Mouse (Mus musculus): Measurements from ENCODE around the gene BC024978. TPM values are rescaled to one million over a fixed set of nuclear protein-coding genes. Genes with fewer than 3 reads are reported as not detected.
A peak's percentile ranks its signal among the peaks of the same experiment; 100 is the strongest.
"Not testable (repeated sequence)": the region's sequence is repeated elsewhere in the genome, so short reads cannot be mapped to it uniquely, and the experiment has no call there.

Gene BC024978
- polyA plus RNA-seq, 1 experiment from 2014 or later, result 3.6 TPM

GRCm38 (mm10) chr7:27237527-27237926 lies 41.9 kb downstream of the BC024978 start:
- ATAC-seq (ENCODE audit: low read depth), result no peak
- Histone ChIP-seq H3K4me3 (ENCODE audit: low read depth, low read length) (no peak overlapping the region), H3K9me3 (ENCODE audit: control insufficient read depth, low read length) (no peaks in the 10 kb centered on the region), H3K36me3 (ENCODE audit: control insufficient read depth, insufficient read depth, low read length) (peaks cover 16% of the 10 kb centered on the region), H3K4me2 (ENCODE audit: low read depth, low read length) (no peak overlapping the region), H3K27ac (ENCODE audit: low read depth, low read length) (no peak overlapping the region), H3K27me3 (ENCODE audit: control insufficient read depth, insufficient read depth, low read length) (no peaks in the 10 kb centered on the region), H3K9ac (replicated peaks; ENCODE audit: low read depth, low read length) (no peak overlapping the region), H3K4me1 (ENCODE audit: control insufficient read depth, insufficient read depth, low read length) (peaks cover 9% of the 10 kb centered on the region; the same call in 1 of the 2 replicates)
- WGBS, result 87% methylated on average over 2 of the region's 2 CpGs

GRCm38 (mm10) chr7:27238568-27238967 lies 43.0 kb downstream of the BC024978 start:
- peaks cover 26% of the 10 kb centered on the region for H3K36me3 ChIP-seq (ENCODE audit: control insufficient read depth, insufficient read depth, low read length)
- H3K4me2 ChIP-seq (ENCODE audit: low read depth, low read length), result no peak overlapping the region
- H3K4me1 ChIP-seq (ENCODE audit: control insufficient read depth, insufficient read depth, low read length), result peaks cover 5% of the 10 kb centered on the region; the same call in 1 of the 2 replicates
- H3K27ac ChIP-seq (ENCODE audit: low read depth, low read length), result no peak overlapping the region
- 90% methylated on average over 5 of the region's 5 CpGs for WGBS
- H3K9ac ChIP-seq (replicated peaks; ENCODE audit: low read depth, low read length), result no peak overlapping the region
- H3K27me3 ChIP-seq (ENCODE audit: control insufficient read depth, insufficient read depth, low read length), result no peaks in the 10 kb centered on the region
- no peaks in the 10 kb centered on the region for H3K9me3 ChIP-seq (ENCODE audit: control insufficient read depth, low read length)
- no peak for ATAC-seq (ENCODE audit: low read depth)
- no peak overlapping the region for H3K4me3 ChIP-seq (ENCODE audit: low read depth, low read length)

GRCm38 (mm10) chr7:27243211-27243610 lies 47.6 kb downstream of the BC024978 start:
- Histone ChIP-seq H3K4me3 (ENCODE audit: low read depth, low read length) (no peak overlapping the region), H3K36me3 (ENCODE audit: control insufficient read depth, insufficient read depth, low read length) (peaks cover 29% of the 10 kb centered on the region)
- WGBS, result 73% methylated on average over 8 of the region's 8 CpGs

GRCm38 (mm10) chr7:27244088-27244487 lies 48.5 kb downstream of the BC024978 start:
- H3K27ac ChIP-seq (ENCODE audit: low read depth, low read length); H3K4me1 ChIP-seq (ENCODE audit: control insufficient read depth, insufficient read depth, low read length); ATAC-seq (ENCODE audit: low read depth); H3K4me3 ChIP-seq (ENCODE audit: low read depth, low read length); H3K4me2 ChIP-seq (ENCODE audit: low read depth, low read length); H3K9me3 ChIP-seq (ENCODE audit: control insufficient read depth, low read length); H3K27me3 ChIP-seq (ENCODE audit: control insufficient read depth, insufficient read depth, low read length); H3K9ac ChIP-seq (replicated peaks; ENCODE audit: low read depth, low read length): not testable (repeated sequence)
- peaks cover 29% of the 10 kb centered on the region for H3K36me3 ChIP-seq (ENCODE audit: control insufficient read depth, insufficient read depth, low read length)
- 86% methylated on average over 2 of the region's 2 CpGs for WGBS

More at GRCm38 (mm10) chr7:27243211-27243610, 47.6 kb downstream of the BC024978 start:
- no peak overlapping the region for H3K27ac ChIP-seq (ENCODE audit: low read depth, low read length)
- no peak overlapping the region for H3K4me2 ChIP-seq (ENCODE audit: low read depth, low read length)
- H3K9ac ChIP-seq (replicated peaks; ENCODE audit: low read depth, low read length), result no peak overlapping the region
- H3K27me3 ChIP-seq (ENCODE audit: control insufficient read depth, insufficient read depth, low read length), result no peaks in the 10 kb centered on the region
- H3K4me1 ChIP-seq (ENCODE audit: control insufficient read depth, insufficient read depth, low read length), result no peaks in the 10 kb centered on the region
- no peaks in the 10 kb centered on the region for H3K9me3 ChIP-seq (ENCODE audit: control insufficient read depth, low read length)
- ATAC-seq (ENCODE audit: low read depth), result no peak

GRCm38 (mm10) chr7:27249146-27249545 lies 53.6 kb downstream of the BC024978 start:
- ATAC-seq (ENCODE audit: low read depth), result no peak; the same call in 1 of the 2 replicates
- H3K4me1 ChIP-seq (ENCODE audit: control insufficient read depth, insufficient read depth, low read length), result no peaks in the 10 kb centered on the region
- H3K36me3 ChIP-seq (ENCODE audit: control insufficient read depth, insufficient read depth, low read length), result 0 out of 2 replicates have a peak, but pooled peaks cover 2% of the 10 kb centered on the region
- WGBS, result 85% methylated on average over 2 of the region's 2 CpGs
- H3K4me2 ChIP-seq (ENCODE audit: low read depth, low read length), result no peak overlapping the region
- H3K9me3 ChIP-seq (ENCODE audit: control insufficient read depth, low read length), result no peaks in the 10 kb centered on the region
- no peak overlapping the region for H3K4me3 ChIP-seq (ENCODE audit: low read depth, low read length)
- H3K9ac ChIP-seq (replicated peaks; ENCODE audit: low read depth, low read length), result no peak overlapping the region
- no peaks in the 10 kb centered on the region for H3K27me3 ChIP-seq (ENCODE audit: control insufficient read depth, insufficient read depth, low read length)
- no peak overlapping the region for H3K27ac ChIP-seq (ENCODE audit: low read depth, low read length)

GRCm38 (mm10) chr7:27249928-27250327 lies 54.3 kb downstream of the BC024978 start:
- WGBS, result 91% methylated on average over 5 of the region's 5 CpGs
- H3K9me3 ChIP-seq (ENCODE audit: control insufficient read depth, low read length), result no peaks in the 10 kb centered on the region
- H3K4me2 ChIP-seq (ENCODE audit: low read depth, low read length), result no peak overlapping the region
- no peak for ATAC-seq (ENCODE audit: low read depth)
- no peaks in the 10 kb centered on the region for H3K4me1 ChIP-seq (ENCODE audit: control insufficient read depth, insufficient read depth, low read length)
- H3K4me3 ChIP-seq (ENCODE audit: low read depth, low read length), result no peak overlapping the region
- H3K36me3 ChIP-seq (ENCODE audit: control insufficient read depth, insufficient read depth, low read length), result 0 out of 2 replicates have a peak, but pooled peaks cover 2% of the 10 kb centered on the region
- no peak overlapping the region for H3K27ac ChIP-seq (ENCODE audit: low read depth, low read length)
- H3K9ac ChIP-seq (replicated peaks; ENCODE audit: low read depth, low read length), result no peak overlapping the region
- no peaks in the 10 kb centered on the region for H3K27me3 ChIP-seq (ENCODE audit: control insufficient read depth, insufficient read depth, low read length)

- 82% methylated on average over 6 of the region's 6 CpGs for WGBS
- Histone ChIP-seq H3K4me3 (ENCODE audit: low read depth, low read length) (no peak overlapping the region), H3K4me1 (ENCODE audit: control insufficient read depth, insufficient read depth, low read length) (no peaks in the 10 kb centered on the region), H3K4me2 (ENCODE audit: low read depth, low read length) (no peak overlapping the region), H3K9me3 (ENCODE audit: control insufficient read depth, low read length) (no peaks in the 10 kb centered on the region), H3K9ac (replicated peaks; ENCODE audit: low read depth, low read length) (no peak overlapping the region), H3K27me3 (ENCODE audit: control insufficient read depth, insufficient read depth, low read length) (no peaks in the 10 kb centered on the region), H3K36me3 (ENCODE audit: control insufficient read depth, insufficient read depth, low read length) (0 out of 2 replicates have a peak, but pooled peaks cover 2% of the 10 kb centered on the region), H3K27ac (ENCODE audit: low read depth, low read length) (no peak overlapping the region)
- no peak for ATAC-seq (ENCODE audit: low read depth)
These were observed 56.4 kb downstream of the BC024978 start for GRCm38 (mm10) chr7:27251946-27252345.

GRCm38 (mm10) chr7:27255721-27256120 lies 60.1 kb downstream of the BC024978 start:
- 70% methylated on average over 3 of the region's 3 CpGs for WGBS
- no peak overlapping the region for H3K4me3 ChIP-seq (ENCODE audit: low read depth, low read length)
- ATAC-seq (ENCODE audit: low read depth), result no peak

GRCm38 (mm10) chr7:27257046-27257851 lies 61.7 kb downstream of the BC024978 start:
- no peaks in the 10 kb centered on the region for H3K36me3 ChIP-seq (ENCODE audit: control insufficient read depth, insufficient read depth, low read length)
- WGBS, result 6% methylated on average over 27 of the region's 27 CpGs
- H3K4me2 ChIP-seq (ENCODE audit: low read depth, low read length), result peak overlapping the region; percentile 96
- H3K9ac ChIP-seq (replicated peaks; ENCODE audit: low read depth, low read length), result no peak overlapping the region
- H3K4me3 ChIP-seq (ENCODE audit: low read depth, low read length), result no peak overlapping the region
- peak; percentile 16; the same call in 1 of the 2 replicates for ATAC-seq (ENCODE audit: low read depth)
- no peaks in the 10 kb centered on the region for H3K9me3 ChIP-seq (ENCODE audit: control insufficient read depth, low read length)
- peaks cover 21% of the 10 kb centered on the region for H3K4me1 ChIP-seq (ENCODE audit: control insufficient read depth, insufficient read depth, low read length)
- H3K27me3 ChIP-seq (ENCODE audit: control insufficient read depth, insufficient read depth, low read length), result no peaks in the 10 kb centered on the region
- H3K27ac ChIP-seq (ENCODE audit: low read depth, low read length), result peak overlapping the region; percentile 94

More at GRCm38 (mm10) chr7:27255721-27256120, 60.1 kb downstream of the BC024978 start:
- H3K9me3 ChIP-seq (ENCODE audit: control insufficient read depth, low read length), result no peaks in the 10 kb centered on the region
- H3K27ac ChIP-seq (ENCODE audit: low read depth, low read length), result no peak overlapping the region
- H3K4me1 ChIP-seq (ENCODE audit: control insufficient read depth, insufficient read depth, low read length), result peaks cover 8% of the 10 kb centered on the region
- no peak overlapping the region for H3K4me2 ChIP-seq (ENCODE audit: low read depth, low read length)
- no peak overlapping the region for H3K9ac ChIP-seq (replicated peaks; ENCODE audit: low read depth, low read length)
- H3K36me3 ChIP-seq (ENCODE audit: control insufficient read depth, insufficient read depth, low read length), result no peaks in the 10 kb centered on the region
- H3K27me3 ChIP-seq (ENCODE audit: control insufficient read depth, insufficient read depth, low read length), result no peaks in the 10 kb centered on the region
